Mouse (Mus musculus) stomach, embryonic 16.5 days (tissue): Measurements from ENCODE around the gene Zzz3. TPM values are rescaled to one million over a fixed set of nuclear protein-coding genes. Genes with fewer than 3 reads are reported as not detected.
"Not testable (repeated sequence)": the region's sequence is repeated elsewhere in the genome, so short reads cannot be mapped to it uniquely, and the experiment has no call there.

Experiments used
- ATAC-seq: fragments of 200-750 bp; cut with Nextera tagmentation; 2 replicates; pipeline ENCODE4 v1.8.0; 2017; ENCODE audit warnings: moderate number of reproducible peaks, moderate TSS enrichment; ENCODE audit not compliant: insufficient read depth, low FRiP score
- H3K27ac ChIP-seq: fragments of 300-500 bp; sonication (generic); 2 replicates; pipeline ENCODE4 v1.5.1; 2014; ENCODE audit warnings: low read length
- H3K27me3 ChIP-seq: fragments of 300-500 bp; sonication (generic); 2 replicates; pipeline ENCODE4 v1.6.1; 2014; ENCODE audit warnings: low read length, control low read depth, mixed read lengths; ENCODE audit not compliant: control insufficient read depth, insufficient read depth
- H3K36me3 ChIP-seq: fragments of 300-500 bp; sonication (generic); 2 replicates; pipeline ENCODE4 v1.6.1; 2014; ENCODE audit warnings: low read length; ENCODE audit not compliant: control insufficient read depth, insufficient read depth
- H3K4me1 ChIP-seq: fragments of 300-500 bp; sonication (generic); 2 replicates; pipeline ENCODE4 v1.6.1; 2014; ENCODE audit warnings: low read length, control low read depth, mixed read lengths; ENCODE audit not compliant: control insufficient read depth, insufficient read depth
- H3K4me2 ChIP-seq: fragments of 300-500 bp; sonication (generic); 2 replicates; pipeline ENCODE4 v1.6.1; 2014; ENCODE audit warnings: low read depth, low read length, mixed read lengths
- H3K4me3 ChIP-seq: fragments of 300-500 bp; sonication (generic); replicated peaks from 2 replicates; pipeline ENCODE4 v1.5.1; 2014; ENCODE audit warnings: mild to moderate bottlenecking, low read length
- H3K9ac ChIP-seq: fragments of 300-500 bp; sonication (generic); 2 replicates; pipeline ENCODE4 v1.6.1; 2014; ENCODE audit warnings: low read length
- H3K9me3 ChIP-seq: fragments of 300-500 bp; sonication (generic); replicated peaks from 2 replicates; pipeline ENCODE4 v1.6.1; 2016; ENCODE audit warnings: low read length, control low read depth; ENCODE audit not compliant: control insufficient read depth
- WGBS: fragments of 180-500 bp; shearing (Covaris S2); extraction: QIAGEN DNeasy Blood & Tissue Kit; methylation state at CpG from one replicate; pipeline ENCODE4 v1.1.7; 2014; 5-methylcytosine and 5-hydroxymethylcytosine counted together
- polyA plus RNA-seq: library from polyadenylated mRNA; unstranded; fragments of >200 nt; fragmentation: Nextera tagmentation; extraction: Ambion mirVana; gene quantifications from 2 replicates; pipeline ENCODE4 v1.2.1, GENCODE M21; 2015

Zzz3 gene
- polyA plus RNA-seq, 1 experiment from 2014 or later, result 37.9 TPM

DNA sequence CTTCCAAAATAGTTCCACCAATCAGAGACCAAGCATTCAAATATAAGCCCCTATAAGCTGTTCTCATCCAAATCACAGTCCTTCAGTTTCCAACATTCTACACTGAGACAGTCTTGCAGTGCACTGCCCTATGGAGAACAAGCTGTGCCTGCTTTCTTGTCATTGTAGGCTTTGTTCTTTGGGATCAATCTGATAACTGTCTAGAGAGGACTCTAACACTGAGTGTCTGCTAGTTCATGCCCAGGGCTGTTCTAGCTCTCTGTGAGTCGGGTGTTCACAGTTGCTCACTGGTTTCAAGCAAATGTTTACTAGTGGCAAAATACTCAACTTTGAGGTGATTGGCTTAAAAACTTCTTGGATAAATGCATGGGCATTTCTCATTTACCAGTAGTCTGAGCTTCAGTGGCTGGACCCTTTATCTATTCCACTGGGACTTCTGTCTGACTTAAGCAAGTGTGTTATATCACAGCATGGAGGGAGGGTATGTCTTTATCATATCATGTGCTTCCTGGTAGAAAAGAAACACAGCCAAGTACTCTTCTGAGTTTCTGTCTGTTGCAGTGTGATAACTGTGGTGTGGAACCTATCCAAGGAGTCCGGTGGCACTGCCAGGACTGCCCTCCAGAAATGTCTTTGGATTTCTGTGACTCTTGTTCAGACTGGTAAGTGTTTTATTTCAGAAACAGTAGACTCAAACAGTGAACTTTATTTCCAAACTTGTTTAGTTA is 62.2 kb downstream of the Zzz3 start:
- H3K9me3 ChIP-seq, result no peaks in the 10 kb centered on the region
- no peak for ATAC-seq
- no peak overlapping the region for H3K4me2 ChIP-seq
- 88% methylated on average over 2 of the region's 2 CpGs for WGBS
- peaks cover 15% of the 10 kb centered on the region; the same call in 1 of the 2 replicates for H3K36me3 ChIP-seq
- H3K9ac ChIP-seq, result no peak overlapping the region
- H3K4me3 ChIP-seq, result no peak overlapping the region
- H3K27me3 ChIP-seq, result no peaks in the 10 kb centered on the region
- H3K4me1 ChIP-seq, result no peaks in the 10 kb centered on the region
- no peak overlapping the region for H3K27ac ChIP-seq

DNA sequence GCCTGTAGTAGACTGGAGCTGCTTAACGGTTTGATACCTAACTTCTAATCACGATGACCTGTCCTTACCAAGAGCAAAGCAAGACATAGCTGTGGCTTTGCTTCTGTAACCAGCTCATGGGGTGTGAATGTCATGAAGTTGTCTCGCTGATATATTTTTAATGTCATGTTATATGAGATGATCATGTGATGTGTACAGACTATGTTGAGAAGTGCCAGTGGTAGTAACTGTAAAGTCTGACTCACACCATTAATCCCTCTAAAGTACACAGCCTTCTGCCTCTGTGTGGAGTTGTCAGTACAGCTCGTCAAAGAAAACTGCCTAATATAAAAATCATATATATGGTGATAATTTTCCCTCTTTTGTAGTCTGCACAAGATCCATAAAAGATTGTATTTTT is 63.6 kb downstream of the Zzz3 start:
- WGBS, result 78% methylated on average over 4 of the region's 4 CpGs
- not testable (repeated sequence) for H3K4me3 ChIP-seq, H3K4me2 ChIP-seq, H3K27me3 ChIP-seq, H3K9me3 ChIP-seq, ATAC-seq, H3K9ac ChIP-seq, H3K27ac ChIP-seq, H3K4me1 ChIP-seq
- peaks cover 15% of the 10 kb centered on the region; the same call in 1 of the 2 replicates for H3K36me3 ChIP-seq

GRCm38 (mm10) chr3:152460802-152461201 is 65.5 kb downstream of the Zzz3 start:
- no peaks in the 10 kb centered on the region for H3K27me3 ChIP-seq
- no peaks in the 10 kb centered on the region for H3K4me1 ChIP-seq
- no peak for ATAC-seq
- no peaks in the 10 kb centered on the region for H3K9me3 ChIP-seq
- H3K4me3 ChIP-seq, result no peak overlapping the region
- H3K4me2 ChIP-seq, result no peak overlapping the region
- 50% methylated on average over 4 of the region's 4 CpGs for WGBS
- no peak overlapping the region for H3K9ac ChIP-seq
- H3K27ac ChIP-seq, result no peak overlapping the region
- peaks cover 9% of the 10 kb centered on the region; the same call in 1 of the 2 replicates for H3K36me3 ChIP-seq

DNA sequence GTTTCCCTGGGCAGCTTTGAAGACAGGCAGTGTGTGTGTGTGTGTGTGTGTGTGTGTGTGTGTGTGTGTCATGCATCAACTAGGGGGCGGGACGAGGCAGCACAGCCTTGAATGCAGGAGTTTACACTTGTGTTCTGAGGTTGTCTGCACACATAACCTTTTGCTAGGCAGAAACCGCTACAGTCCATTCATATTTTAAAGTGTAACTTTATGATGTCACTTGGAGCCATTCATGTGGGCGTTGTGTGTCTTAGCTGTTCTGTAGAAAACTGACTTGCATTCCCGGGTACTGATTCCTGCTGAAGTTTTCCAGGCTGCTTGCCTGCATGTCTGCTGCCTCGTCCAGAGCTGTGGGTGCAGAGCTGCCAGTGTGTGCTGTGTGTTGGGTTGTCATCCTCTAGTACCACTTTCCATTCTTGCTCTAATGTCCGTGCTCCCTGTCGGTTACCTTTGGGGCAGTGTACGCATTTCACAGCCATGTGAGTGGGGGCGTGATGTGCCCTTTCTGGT is 66.8 kb downstream of the Zzz3 start:
- H3K4me2 ChIP-seq, result no peak overlapping the region
- no peak for ATAC-seq
- H3K9me3 ChIP-seq, result no peaks in the 10 kb centered on the region
- peaks cover 2% of the 10 kb centered on the region; the same call in 1 of the 2 replicates for H3K36me3 ChIP-seq
- no peaks in the 10 kb centered on the region for H3K27me3 ChIP-seq
- no peaks in the 10 kb centered on the region for H3K4me1 ChIP-seq
- H3K9ac ChIP-seq, result no peak overlapping the region; the same call in 1 of the 2 replicates
- H3K27ac ChIP-seq, result no peak overlapping the region
- no peak overlapping the region for H3K4me3 ChIP-seq
- 84% methylated on average over 10 of the region's 10 CpGs for WGBS

DNA sequence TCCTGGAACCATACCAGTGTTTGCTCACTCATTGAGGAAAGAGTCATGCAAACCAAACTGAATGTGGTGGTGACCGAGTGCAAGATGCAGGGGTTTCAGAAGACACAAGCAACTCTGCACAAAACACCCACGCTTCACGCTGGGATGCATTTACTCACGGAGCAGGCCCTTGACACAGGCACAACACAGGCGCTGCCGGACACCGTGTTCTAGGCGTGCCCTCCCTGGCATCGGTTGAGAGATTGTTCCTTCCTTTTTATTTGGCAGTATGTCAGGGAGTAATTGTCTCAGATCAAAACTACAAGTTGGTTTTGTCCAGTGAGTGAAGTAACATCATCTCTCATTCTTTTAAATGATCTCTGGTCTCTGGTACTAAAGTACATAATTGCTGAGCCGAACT is 67.6 kb downstream of the Zzz3 start:
- ATAC-seq, result no peak
- Histone ChIP-seq H3K27me3 (no peaks in the 10 kb centered on the region), H3K27ac (no peak overlapping the region), H3K36me3 (no peaks in the 10 kb centered on the region), H3K4me2 (no peak overlapping the region), H3K9me3 (no peaks in the 10 kb centered on the region), H3K4me1 (no peaks in the 10 kb centered on the region), H3K4me3 (no peak overlapping the region), H3K9ac (no peak overlapping the region)
- 87% methylated on average over 10 of the region's 10 CpGs for WGBS

DNA sequence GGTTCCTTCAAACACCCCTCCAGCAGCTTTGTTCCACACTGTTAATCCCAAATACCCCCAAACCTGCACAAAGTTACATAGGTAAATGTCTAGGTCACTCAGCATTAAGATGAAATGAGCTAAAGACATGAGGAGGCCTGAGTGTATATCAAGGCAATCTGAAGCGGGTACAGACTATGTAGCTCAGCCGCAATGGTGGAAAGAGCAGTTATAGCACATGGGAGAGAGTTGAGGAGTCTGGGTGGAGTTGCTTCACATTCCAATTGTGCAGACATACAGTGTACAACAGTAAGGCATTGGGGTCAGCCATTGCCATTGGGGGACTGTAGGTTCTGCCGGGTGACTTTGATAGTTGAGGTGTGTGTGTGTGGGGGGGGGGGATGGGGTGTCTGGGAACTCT is 69.2 kb downstream of the Zzz3 start:
- no peak overlapping the region for H3K4me3 ChIP-seq
- no peak overlapping the region for H3K4me2 ChIP-seq
- no peaks in the 10 kb centered on the region for H3K27me3 ChIP-seq
- H3K9me3 ChIP-seq, result no peaks in the 10 kb centered on the region
- no peak overlapping the region for H3K9ac ChIP-seq
- H3K27ac ChIP-seq, result no peak overlapping the region
- WGBS, result 94% methylated on average over 3 of the region's 3 CpGs
- no peaks in the 10 kb centered on the region for H3K4me1 ChIP-seq
- H3K36me3 ChIP-seq, result no peaks in the 10 kb centered on the region
- no peak for ATAC-seq

- Histone ChIP-seq H3K27me3 (no peaks in the 10 kb centered on the region), H3K4me3 (no peak overlapping the region), H3K9me3 (no peaks in the 10 kb centered on the region), H3K4me2 (no peak overlapping the region), H3K9ac (no peak overlapping the region), H3K4me1 (no peaks in the 10 kb centered on the region), H3K36me3 (no peaks in the 10 kb centered on the region), H3K27ac (no peak overlapping the region)
- ATAC-seq, result no peak
- 86% methylated on average over 5 of the region's 6 CpGs for WGBS
Observed at GRCm38 (mm10) chr3:152465338-152465737, 70.1 kb downstream of the Zzz3 start.

DNA sequence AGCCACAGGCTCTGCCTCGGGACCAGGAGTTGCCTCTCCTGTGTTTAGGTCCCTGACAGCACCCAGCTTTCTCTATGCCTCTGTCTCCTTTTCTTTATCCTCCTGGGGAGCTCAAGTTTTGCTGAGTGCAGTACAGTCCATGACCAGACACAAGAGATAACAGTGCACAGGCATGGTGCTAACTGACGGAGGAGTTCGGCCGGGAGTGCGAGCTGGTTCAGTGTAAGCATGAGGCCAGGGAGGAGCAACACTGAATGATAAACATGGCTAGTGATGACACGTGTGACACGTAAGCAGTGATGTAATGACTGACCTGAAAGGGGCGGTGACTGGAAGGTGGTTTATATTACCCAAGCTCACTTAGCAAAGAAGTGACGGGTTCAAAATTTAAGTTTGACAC is 71.6 kb downstream of the Zzz3 start:
- no peak for ATAC-seq
- WGBS, result 83% methylated on average over 9 of the region's 9 CpGs

DNA sequence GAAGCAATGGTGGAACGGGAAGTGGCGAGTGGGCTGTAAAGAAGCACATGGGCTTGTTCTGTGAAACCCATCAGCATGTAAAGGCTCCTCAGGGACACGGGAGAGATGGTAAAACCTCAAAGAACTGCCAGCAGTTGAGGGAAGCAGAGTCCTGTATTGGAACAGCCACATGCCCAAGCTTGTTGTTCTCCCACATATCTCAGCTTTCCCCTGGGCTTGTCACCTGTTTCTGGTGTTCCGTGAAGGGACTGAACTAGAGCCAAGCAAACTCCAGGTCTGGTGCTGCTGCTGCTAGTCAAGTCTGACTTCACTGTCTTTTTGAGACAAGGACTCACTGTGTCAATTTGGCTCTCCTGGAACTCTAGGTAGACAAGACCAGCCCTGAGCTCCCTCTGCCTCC is 72.0 kb downstream of the Zzz3 start:
- 83% methylated on average over 4 of the region's 4 CpGs for WGBS

More for the DNA sequence above, 71.6 kb downstream of the Zzz3 start:
- H3K4me1 ChIP-seq, result no peaks in the 10 kb centered on the region
- no peak overlapping the region for H3K4me3 ChIP-seq
- no peak overlapping the region for H3K27ac ChIP-seq
- no peak overlapping the region for H3K9ac ChIP-seq
- no peak overlapping the region for H3K4me2 ChIP-seq
- no peaks in the 10 kb centered on the region for H3K36me3 ChIP-seq
- H3K9me3 ChIP-seq, result no peaks in the 10 kb centered on the region
- no peaks in the 10 kb centered on the region for H3K27me3 ChIP-seq

More for the DNA sequence above, 72.0 kb downstream of the Zzz3 start:
- Histone ChIP-seq H3K27me3 (no peaks in the 10 kb centered on the region), H3K4me2 (no peak overlapping the region), H3K27ac (no peak overlapping the region), H3K9me3 (no peaks in the 10 kb centered on the region), H3K36me3 (no peaks in the 10 kb centered on the region), H3K9ac (no peak overlapping the region), H3K4me3 (no peak overlapping the region), H3K4me1 (no peaks in the 10 kb centered on the region)
- no peak for ATAC-seq
